Mouse (Mus musculus) stomach, embryonic 14.5 days (tissue): ENCODE results near the gene Galnt17. TPM values are rescaled to one million over a fixed set of nuclear protein-coding genes. Genes with fewer than 3 reads are reported as not detected.
A peak's percentile ranks its signal among the peaks of the same experiment; 100 is the strongest.

ENCODE experiments used
- ATAC-seq: fragments of 200-750 bp; cut with Nextera tagmentation; 2 replicates; pipeline ENCODE4 v1.8.0; 2017; ENCODE audit warnings: low read depth, moderate TSS enrichment; ENCODE audit not compliant: insufficient number of reproducible peaks, insufficient read depth, low FRiP score
- H3K27ac ChIP-seq: fragments of 300-500 bp; sonication (generic); 2 replicates; pipeline ENCODE4 v1.5.1; 2014; ENCODE audit warnings: mild to moderate bottlenecking, low read length, moderate library complexity, mixed read lengths
- H3K27me3 ChIP-seq: fragments of 300-500 bp; sonication (generic); 2 replicates; pipeline ENCODE4 v1.6.1; 2014; ENCODE audit warnings: low read length, control low read depth, mixed read lengths; ENCODE audit not compliant: control insufficient read depth, insufficient read depth
- H3K36me3 ChIP-seq: fragments of 300-500 bp; sonication (generic); 2 replicates; pipeline ENCODE4 v1.6.1; 2014; ENCODE audit warnings: mild to moderate bottlenecking, control low read depth, low read length, moderate library complexity, mixed read lengths; ENCODE audit not compliant: control insufficient read depth, insufficient read depth
- H3K4me1 ChIP-seq: fragments of 300-500 bp; sonication (generic); 2 replicates; pipeline ENCODE4 v1.6.1; 2014; ENCODE audit warnings: low read length, control low read depth, mixed read lengths; ENCODE audit not compliant: control insufficient read depth, insufficient read depth
- H3K4me2 ChIP-seq: fragments of 300-500 bp; sonication (generic); replicated peaks from 2 replicates; pipeline ENCODE4 v1.6.1; 2014; ENCODE audit warnings: low read depth, low read length, control low read depth
- H3K4me3 ChIP-seq: fragments of 300-500 bp; sonication (generic); 2 replicates; pipeline ENCODE4 v1.5.1; 2014; ENCODE audit warnings: low read depth, low read length, control low read depth
- H3K9ac ChIP-seq: fragments of 300-500 bp; sonication (generic); replicated peaks from 2 replicates; pipeline ENCODE4 v1.6.1; 2014; ENCODE audit warnings: low read depth, mild to moderate bottlenecking, control low read depth, low read length, moderate library complexity, mixed read lengths
- H3K9me3 ChIP-seq: fragments of 300-500 bp; sonication (generic); 2 replicates; pipeline ENCODE4 v1.6.1; 2016; ENCODE audit warnings: low read depth, low read length, control low read depth; ENCODE audit not compliant: control insufficient read depth
- WGBS: fragments of 180-500 bp; shearing (Covaris S2); extraction: QIAGEN DNeasy Blood & Tissue Kit; methylation state at CpG from one replicate; pipeline ENCODE4 v1.1.7; 2014; 5-methylcytosine and 5-hydroxymethylcytosine counted together
- polyA plus RNA-seq: library from polyadenylated mRNA; unstranded; fragments of >200 nt; fragmentation: Nextera tagmentation; extraction: Ambion mirVana; gene quantifications from 2 replicates; pipeline ENCODE4 v1.2.1, GENCODE M21; 2014

Galnt17 gene
- polyA plus RNA-seq, 1 experiment from 2014 or later, result 1.9 TPM

GRCm38 (mm10) chr5:131007871-131008505 is 300.3 kb downstream of the Galnt17 start:
- Histone ChIP-seq H3K27me3 (no peaks in the 10 kb centered on the region), H3K36me3 (no peaks in the 10 kb centered on the region), H3K4me1 (no peaks in the 10 kb centered on the region), H3K9ac (no peak overlapping the region), H3K4me3 (no peak overlapping the region), H3K27ac (no peak overlapping the region), H3K4me2 (no peak overlapping the region), H3K9me3 (no peaks in the 10 kb centered on the region)
- ATAC-seq, result no peak
- WGBS, result 77% methylated on average over 3 of the region's 3 CpGs

GRCm38 (mm10) chr5:131007198-131007597 is 301.1 kb downstream of the Galnt17 start:
- ATAC-seq, result no peak
- no peaks in the 10 kb centered on the region for H3K27me3 ChIP-seq
- WGBS, result 69% methylated on average over 7 of the region's 7 CpGs
- H3K36me3 ChIP-seq, result no peaks in the 10 kb centered on the region
- H3K9ac ChIP-seq, result no peak overlapping the region
- no peak overlapping the region for H3K4me3 ChIP-seq
- no peak overlapping the region for H3K4me2 ChIP-seq
- no peak overlapping the region for H3K27ac ChIP-seq
- H3K4me1 ChIP-seq, result no peaks in the 10 kb centered on the region
- no peaks in the 10 kb centered on the region for H3K9me3 ChIP-seq

DNA sequence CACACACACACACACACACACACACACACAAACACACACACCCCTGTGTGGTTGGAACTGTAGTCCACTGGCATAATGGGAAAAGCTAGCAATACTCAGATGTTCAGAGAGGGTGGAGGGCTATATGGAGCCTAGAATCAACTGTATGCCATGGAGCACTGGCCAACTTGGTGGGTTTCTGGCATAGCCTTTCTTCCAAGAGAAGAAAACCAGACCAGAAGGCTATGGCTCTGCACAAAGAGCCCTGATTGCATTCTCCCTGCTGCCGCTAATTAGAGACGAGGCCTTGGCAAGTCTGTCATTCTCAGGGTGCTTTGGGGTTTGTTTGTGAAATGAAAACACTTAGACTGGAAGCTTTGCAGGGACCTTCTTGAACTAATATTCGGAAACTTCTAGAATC is 301.8 kb downstream of the Galnt17 start:
- no peaks in the 10 kb centered on the region for H3K9me3 ChIP-seq
- WGBS, result 82% methylated on average over 3 of the region's 3 CpGs
- no peak overlapping the region for H3K27ac ChIP-seq
- no peaks in the 10 kb centered on the region for H3K4me1 ChIP-seq
- H3K4me3 ChIP-seq, result no peak overlapping the region
- no peaks in the 10 kb centered on the region for H3K27me3 ChIP-seq
- H3K9ac ChIP-seq, result no peak overlapping the region
- H3K36me3 ChIP-seq, result no peaks in the 10 kb centered on the region
- no peak for ATAC-seq
- no peak overlapping the region for H3K4me2 ChIP-seq

GRCm38 (mm10) chr5:131000572-131000971 is 307.7 kb downstream of the Galnt17 start:
- no peak for ATAC-seq
- H3K4me3 ChIP-seq, result no peak overlapping the region
- 68% methylated on average over 2 of the region's 2 CpGs for whole genome bisulfite sequencing

GRCm38 (mm10) chr5:130979321-130979720 is 329.0 kb downstream of the Galnt17 start:
- no peaks in the 10 kb centered on the region for H3K36me3 ChIP-seq
- WGBS, result 88% methylated on average over 8 of the region's 8 CpGs
- no peak for ATAC-seq

More at GRCm38 (mm10) chr5:131000572-131000971, 307.7 kb downstream of the Galnt17 start:
- Histone ChIP-seq H3K9ac (no peak overlapping the region), H3K9me3 (no peaks in the 10 kb centered on the region), H3K4me1 (no peaks in the 10 kb centered on the region), H3K27me3 (no peaks in the 10 kb centered on the region), H3K36me3 (no peaks in the 10 kb centered on the region), H3K4me2 (no peak overlapping the region), H3K27ac (no peak overlapping the region)

DNA sequence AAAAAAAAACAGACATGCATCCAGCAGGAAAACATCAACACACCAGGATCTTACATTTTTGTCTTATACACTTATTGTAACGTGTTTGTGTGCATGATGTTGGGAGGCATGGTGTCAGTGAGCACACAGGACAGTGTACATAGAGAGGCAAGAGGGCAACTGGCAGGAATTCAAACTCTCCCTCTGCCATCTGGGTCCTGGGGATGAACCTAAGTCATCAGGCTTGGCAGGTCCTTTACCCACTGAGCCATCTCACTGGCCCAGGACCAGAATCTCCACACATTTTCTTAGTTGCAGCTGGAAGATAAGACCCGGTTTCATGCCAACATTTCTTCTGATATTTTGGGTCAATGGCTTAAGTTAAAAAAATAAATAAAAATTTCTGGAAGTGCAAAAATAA is 329.4 kb downstream of the Galnt17 start:
- 76% methylated on average over 2 of the region's 2 CpGs for WGBS
- no peaks in the 10 kb centered on the region for H3K4me1 ChIP-seq
- no peak overlapping the region for H3K4me3 ChIP-seq
- no peak overlapping the region for H3K4me2 ChIP-seq
- no peak for ATAC-seq
- H3K27me3 ChIP-seq, result no peaks in the 10 kb centered on the region
- H3K9ac ChIP-seq, result no peak overlapping the region
- H3K9me3 ChIP-seq, result no peaks in the 10 kb centered on the region
- H3K36me3 ChIP-seq, result no peaks in the 10 kb centered on the region
- no peak overlapping the region for H3K27ac ChIP-seq

More at GRCm38 (mm10) chr5:130979321-130979720, 329.0 kb downstream of the Galnt17 start:
- H3K27me3 ChIP-seq, result no peaks in the 10 kb centered on the region
- no peak overlapping the region for H3K27ac ChIP-seq
- H3K4me1 ChIP-seq, result no peaks in the 10 kb centered on the region
- no peak overlapping the region for H3K9ac ChIP-seq
- no peak overlapping the region for H3K4me3 ChIP-seq
- H3K9me3 ChIP-seq, result no peaks in the 10 kb centered on the region
- no peak overlapping the region for H3K4me2 ChIP-seq

- ATAC-seq, result no peak
- 90% methylated on average over 3 of the region's 3 CpGs for WGBS
- Histone ChIP-seq H3K27ac (no peak overlapping the region), H3K27me3 (no peaks in the 10 kb centered on the region), H3K9me3 (no peaks in the 10 kb centered on the region), H3K9ac (no peak overlapping the region), H3K36me3 (no peaks in the 10 kb centered on the region), H3K4me3 (no peak overlapping the region), H3K4me2 (no peak overlapping the region), H3K4me1 (no peaks in the 10 kb centered on the region)
These were observed 330.3 kb downstream of the Galnt17 start for GRCm38 (mm10) chr5:130977999-130978398.

DNA sequence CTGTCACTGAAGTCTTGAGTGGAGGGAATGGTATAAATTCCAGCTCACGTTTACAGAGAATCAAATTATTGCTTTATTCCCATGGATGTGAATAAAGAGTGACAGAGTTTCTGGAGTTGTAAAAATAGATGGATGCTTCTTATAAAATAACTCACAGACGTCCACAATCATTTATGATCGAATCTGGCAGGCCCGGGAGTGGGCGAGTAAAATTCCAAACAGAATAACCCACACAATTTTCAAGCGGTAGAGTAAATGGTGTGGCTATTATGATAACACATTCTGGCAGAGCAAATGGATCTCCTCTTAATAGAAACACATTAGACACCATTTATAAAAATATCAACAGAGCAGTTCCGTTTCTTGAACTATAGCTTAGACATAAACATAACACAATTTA is 355.9 kb downstream of the Galnt17 start:
- Histone ChIP-seq H3K27ac (no peak overlapping the region), H3K27me3 (no peaks in the 10 kb centered on the region), H3K4me3 (no peak overlapping the region), H3K4me2 (no peak overlapping the region), H3K36me3 (no peaks in the 10 kb centered on the region), H3K9me3 (peaks cover 5% of the 10 kb centered on the region; the same call in 1 of the 2 replicates), H3K4me1 (no peaks in the 10 kb centered on the region), H3K9ac (no peak overlapping the region)
- ATAC-seq, result no peak
- WGBS, result 38% methylated on average over 7 of the region's 7 CpGs

- no peak overlapping the region for H3K27ac ChIP-seq
- WGBS, result 42% methylated on average over 6 of the region's 6 CpGs
- no peaks in the 10 kb centered on the region for H3K36me3 ChIP-seq
- peak; percentile 81 for ATAC-seq
- peaks cover 5% of the 10 kb centered on the region; the same call in 1 of the 2 replicates for H3K9me3 ChIP-seq
- no peaks in the 10 kb centered on the region for H3K4me1 ChIP-seq
- H3K27me3 ChIP-seq, result no peaks in the 10 kb centered on the region
- no peak overlapping the region for H3K4me2 ChIP-seq
- H3K4me3 ChIP-seq, result no peak overlapping the region
- H3K9ac ChIP-seq, result no peak overlapping the region
These were observed 357.4 kb downstream of the Galnt17 start for GRCm38 (mm10) chr5:130950894-130951400.
